Mouse (Mus musculus): ENCODE data around the gene Trhr2. TPM values are rescaled to one million over a fixed set of nuclear protein-coding genes. Genes with fewer than 3 reads are reported as not detected.

The Trhr2 gene
- polyA plus RNA-seq, 1 experiment: not detected

DNA sequence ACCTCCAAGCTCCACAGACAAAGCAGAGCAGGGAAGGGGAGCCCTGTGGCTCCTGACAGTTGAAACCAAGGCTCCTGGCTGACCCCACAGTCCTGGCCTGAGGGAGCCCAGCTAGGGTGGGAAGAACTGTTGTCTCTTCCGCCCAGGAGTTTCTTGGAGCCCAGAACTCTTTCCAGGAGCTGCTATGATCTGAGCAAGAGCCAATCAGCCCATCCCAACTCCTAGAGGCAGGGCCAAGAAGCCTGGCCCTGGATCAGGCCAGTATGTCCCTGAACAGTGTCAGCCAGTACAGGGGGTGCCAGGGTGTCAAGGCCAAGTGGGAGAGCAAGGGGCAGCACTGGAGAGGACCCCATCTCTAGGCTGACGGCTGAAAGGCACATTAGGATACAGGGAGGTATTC, 48.0 kb downstream of the Trhr2 start:
- H3K4me1 ChIP-seq (ENCODE audit: control insufficient read depth, insufficient read depth, low read length): peaks cover 14% of the 10 kb centered on the region
- no peak overlapping the region for H3K27ac ChIP-seq (ENCODE audit: insufficient read depth, low read depth, low read length)

DNA sequence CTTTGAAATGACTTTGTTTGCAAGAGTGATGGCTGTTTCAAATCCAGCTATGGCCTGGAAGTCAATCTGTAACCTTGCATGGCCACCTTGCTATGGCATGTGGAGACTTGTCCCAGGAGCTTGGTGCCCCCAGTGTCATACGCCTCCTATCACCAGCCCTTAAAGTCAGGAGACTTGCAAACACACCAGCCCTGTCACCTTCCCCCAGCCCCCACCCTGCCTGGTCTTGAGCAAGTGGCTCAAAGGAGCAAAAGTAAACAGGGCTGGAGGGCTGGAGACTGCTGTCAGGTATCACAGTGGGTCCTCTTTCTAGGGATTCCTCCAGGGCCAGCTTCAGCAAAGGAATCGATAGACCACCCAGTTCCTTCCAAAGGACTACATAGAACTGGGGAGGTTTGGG, 49.4 kb downstream of the Trhr2 start:
- Histone ChIP-seq H3K4me1 (ENCODE audit: control insufficient read depth, insufficient read depth, low read length) (peaks cover 13% of the 10 kb centered on the region), H3K27ac (ENCODE audit: insufficient read depth, low read depth, low read length) (no peak overlapping the region), H3K4me3 (ENCODE audit: insufficient read depth, low read length) (no peak overlapping the region)
- no peak for TF ChIP-seq CTCF (IDR thresholded peaks at IDR 0.05; ENCODE audit: low read depth, low read length)
- no peak for TF ChIP-seq POLR2A (IDR thresholded peaks at IDR 0.05; ENCODE audit: borderline replicate concordance, low read depth, low read length)

More for the DNA sequence above, 48.0 kb downstream of the Trhr2 start:
- H3K4me3 ChIP-seq (ENCODE audit: insufficient read depth, low read length): no peak overlapping the region
- TF ChIP-seq POLR2A (IDR thresholded peaks at IDR 0.05; ENCODE audit: borderline replicate concordance, low read depth, low read length) (no peak), CTCF (IDR thresholded peaks at IDR 0.05; ENCODE audit: low read depth, low read length) (no peak)

DNA sequence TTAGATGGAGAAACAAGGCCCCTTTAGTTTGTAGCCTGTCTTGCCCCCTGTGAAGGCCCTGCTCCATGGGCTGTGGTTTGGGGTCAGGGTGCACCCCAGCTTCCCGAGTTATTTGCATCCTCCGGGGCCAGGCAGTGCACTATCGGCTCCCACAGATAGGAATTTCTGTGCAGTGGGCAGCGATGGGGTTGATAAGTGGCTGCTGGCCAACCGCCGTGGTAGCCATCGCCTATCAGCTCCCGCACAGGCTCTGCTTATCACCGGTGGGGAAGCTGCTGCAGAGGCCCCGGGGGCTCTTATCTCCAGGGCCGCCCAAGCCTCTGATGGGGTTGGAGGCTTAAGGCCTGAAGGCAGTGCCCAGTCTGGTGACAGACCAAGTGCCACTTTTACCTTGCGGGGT, 51.3 kb downstream of the Trhr2 start:
- peaks cover under 1% of the 10 kb centered on the region for H3K4me1 ChIP-seq (ENCODE audit: control insufficient read depth, insufficient read depth, low read length)
- no peak overlapping the region for H3K27ac ChIP-seq (ENCODE audit: insufficient read depth, low read depth, low read length)
- H3K4me3 ChIP-seq (ENCODE audit: insufficient read depth, low read length): no peak overlapping the region
- TF ChIP-seq POLR2A (IDR thresholded peaks at IDR 0.05; ENCODE audit: borderline replicate concordance, low read depth, low read length) (no peak), CTCF (IDR thresholded peaks at IDR 0.05; ENCODE audit: low read depth, low read length) (no peak)

DNA sequence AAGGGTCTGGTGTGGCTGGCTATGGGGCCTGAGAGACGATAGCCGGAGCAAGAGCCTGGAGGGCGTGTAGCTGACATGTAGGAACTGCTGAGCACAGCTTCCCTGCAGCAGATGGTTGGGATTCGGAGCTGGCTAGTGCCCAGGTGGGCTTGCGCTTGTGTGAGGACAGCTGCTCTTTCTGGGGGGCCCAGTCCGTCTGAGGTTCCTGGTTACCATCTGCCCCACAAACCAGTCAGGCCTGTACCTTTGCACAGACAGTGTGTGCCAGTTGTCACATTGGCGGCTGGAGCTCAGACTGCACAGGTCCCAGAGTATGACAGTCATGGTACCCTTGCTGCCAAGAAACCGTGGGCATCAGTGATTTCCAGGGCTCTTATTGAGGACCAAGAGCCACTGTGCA, 52.7 kb downstream of the Trhr2 start:
- no peak overlapping the region for H3K27ac ChIP-seq (ENCODE audit: insufficient read depth, low read depth, low read length)
- H3K4me1 ChIP-seq (ENCODE audit: control insufficient read depth, insufficient read depth, low read length): no peaks in the 10 kb centered on the region

More for the DNA sequence above, 52.7 kb downstream of the Trhr2 start:
- no peak overlapping the region for H3K4me3 ChIP-seq (ENCODE audit: insufficient read depth, low read length)
- no peak for TF ChIP-seq POLR2A (IDR thresholded peaks at IDR 0.05; ENCODE audit: borderline replicate concordance, low read depth, low read length)
- no peak for TF ChIP-seq CTCF (IDR thresholded peaks at IDR 0.05; ENCODE audit: low read depth, low read length)

Other genes with a start within 250 kb of the Trhr2 start
- 5.8 and 7.3 TPM in 2 replicates for gene Zfpm1, start 78.6 kb downstream of the Trhr2 start, polyA plus RNA-seq (2012; ENCODE audit: insufficient read depth, insufficient read length, missing spikeins)
- 35.2 and 35.3 TPM in 2 replicates for gene Zc3h18, start 15.9 kb upstream of the Trhr2 start, polyA plus RNA-seq (2012; ENCODE audit: insufficient read depth, insufficient read length, missing spikeins)
- not detected in 2 replicates for gene Il17c, start 61.3 kb upstream of the Trhr2 start, polyA plus RNA-seq (2012; ENCODE audit: insufficient read depth, insufficient read length, missing spikeins)
- gene Cyba, start 72.2 kb upstream of the Trhr2 start, polyA plus RNA-seq (2012; ENCODE audit: insufficient read depth, insufficient read length, missing spikeins): 973 and 1,035 TPM in 2 replicates
- 9.6 and 12.3 TPM in 2 replicates for gene Mvd, start 82.7 kb upstream of the Trhr2 start, polyA plus RNA-seq (2012; ENCODE audit: insufficient read depth, insufficient read length, missing spikeins)
- gene Snai3, start 100.0 kb upstream of the Trhr2 start, polyA plus RNA-seq (2012; ENCODE audit: insufficient read depth, insufficient read length, missing spikeins): not detected in 2 replicates
- gene Rnf166, start 115.3 kb upstream of the Trhr2 start, polyA plus RNA-seq (2012; ENCODE audit: insufficient read depth, insufficient read length, missing spikeins): 62.2 and 68.2 TPM in 2 replicates
- gene Ctu2, start 115.4 kb upstream of the Trhr2 start, polyA plus RNA-seq (2012; ENCODE audit: insufficient read depth, insufficient read length, missing spikeins): 21.4 and 24.8 TPM in 2 replicates
- 32.1 and 36.2 TPM in 2 replicates for gene Piezo1, start 190.6 kb upstream of the Trhr2 start, polyA plus RNA-seq (2012; ENCODE audit: insufficient read depth, insufficient read length, missing spikeins)
- gene Cdt1, start 207.3 kb upstream of the Trhr2 start, polyA plus RNA-seq (2012; ENCODE audit: insufficient read depth, insufficient read length, missing spikeins): 18.5 and 22.9 TPM in 2 replicates
- 187 and 203 TPM in 2 replicates for gene Aprt, start 216.2 kb upstream of the Trhr2 start, polyA plus RNA-seq (2012; ENCODE audit: insufficient read depth, insufficient read length, missing spikeins)

Measured in bone marrow macrophage, adult 2 months (primary cell).